Mouse (Mus musculus): ENCODE measurements around the gene Npnt.

The Npnt gene

GRCm38 (mm10) chr3:132940181-132940990 lies 9.7 kb downstream of the Npnt start:
- in situ Hi-C loops (cut with MboI; ENCODE audit: low sequenced_read_pairs) = no loop called here

- in situ Hi-C loops (cut with MboI; ENCODE audit: low sequenced_read_pairs) = no loop called here
These were observed 11.1 kb downstream of the Npnt start for GRCm38 (mm10) chr3:132939006-132939405.

GRCm38 (mm10) chr3:132934649-132935048 lies 15.4 kb downstream of the Npnt start:
- in situ Hi-C loops (cut with MboI; ENCODE audit: low sequenced_read_pairs) = no loop called here

- in situ Hi-C loops (cut with MboI; ENCODE audit: low sequenced_read_pairs) = no loop called here
These were observed 18.6 kb downstream of the Npnt start for GRCm38 (mm10) chr3:132931526-132931925.

GRCm38 (mm10) chr3:132929866-132930265 lies 20.2 kb downstream of the Npnt start:
- in situ Hi-C loops (cut with MboI; ENCODE audit: low sequenced_read_pairs) = no loop called here

- in situ Hi-C loops (cut with MboI; ENCODE audit: low sequenced_read_pairs) = no loop called here
These were observed 21.9 kb downstream of the Npnt start for GRCm38 (mm10) chr3:132928186-132928585.

GRCm38 (mm10) chr3:132919798-132920197 lies 30.3 kb downstream of the Npnt start:
- in situ Hi-C loops (cut with MboI; ENCODE audit: low sequenced_read_pairs) = no loop called here

- in situ Hi-C loops (cut with MboI; ENCODE audit: low sequenced_read_pairs) = no loop called here
These were observed 30.9 kb downstream of the Npnt start for GRCm38 (mm10) chr3:132919240-132919639.

GRCm38 (mm10) chr3:132917356-132918090 lies 32.6 kb downstream of the Npnt start:
- in situ Hi-C loops (cut with MboI; ENCODE audit: low sequenced_read_pairs) = no loop called here

- in situ Hi-C loops (cut with MboI; ENCODE audit: low sequenced_read_pairs) = no loop called here
These were observed 34.4 kb downstream of the Npnt start for GRCm38 (mm10) chr3:132915661-132916060.

- in situ Hi-C loops (cut with MboI; ENCODE audit: low sequenced_read_pairs) = no loop called here
These were observed 37.7 kb downstream of the Npnt start for GRCm38 (mm10) chr3:132912420-132912819.

GRCm38 (mm10) chr3:132911716-132912115 lies 38.4 kb downstream of the Npnt start:
- in situ Hi-C loops (cut with MboI; ENCODE audit: low sequenced_read_pairs) = no loop called here

- in situ Hi-C loops (cut with MboI; ENCODE audit: low sequenced_read_pairs) = no loop called here
These were observed 39.4 kb downstream of the Npnt start for GRCm38 (mm10) chr3:132910727-132911126.

GRCm38 (mm10) chr3:132909736-132910135 lies 40.4 kb downstream of the Npnt start:
- in situ Hi-C loops (cut with MboI; ENCODE audit: low sequenced_read_pairs) = no loop called here

GRCm38 (mm10) chr3:132907506-132908203 lies 42.4 kb downstream of the Npnt start:
- in situ Hi-C loops (cut with MboI; ENCODE audit: low sequenced_read_pairs) = no loop called here

- in situ Hi-C loops (cut with MboI; ENCODE audit: low sequenced_read_pairs) = no loop called here
These were observed 44.7 kb downstream of the Npnt start for GRCm38 (mm10) chr3:132905224-132905930.

GRCm38 (mm10) chr3:132903386-132903785 lies 46.7 kb downstream of the Npnt start:
- in situ Hi-C loops (cut with MboI; ENCODE audit: low sequenced_read_pairs) = no loop called here

GRCm38 (mm10) chr3:132902921-132903320 lies 47.2 kb downstream of the Npnt start:
- in situ Hi-C loops (cut with MboI; ENCODE audit: low sequenced_read_pairs) = no loop called here

- in situ Hi-C loops (cut with MboI; ENCODE audit: low sequenced_read_pairs) = no loop called here
These were observed 47.9 kb downstream of the Npnt start for GRCm38 (mm10) chr3:132902206-132902605.

GRCm38 (mm10) chr3:132897891-132898290 lies 52.2 kb downstream of the Npnt start:
- in situ Hi-C loops (cut with MboI; ENCODE audit: low sequenced_read_pairs) = no loop called here

GRCm38 (mm10) chr3:132897390-132897789 lies 52.7 kb downstream of the Npnt start:
- in situ Hi-C loops (cut with MboI; ENCODE audit: low sequenced_read_pairs) = no loop called here

All from CH12F3 (cell line).